Mouse (Mus musculus) heart, postnatal 0 days (tissue): ENCODE results near the gene Wdr38.

Experiments
- CTCF ChIP-seq: IDR thresholded peaks from 2 replicates; pipeline ENCODE4 v1.5.1; 2016; ENCODE audit warnings: antibody characterized with exemption, control low read depth, low read depth
- EP300 ChIP-seq: IDR thresholded peaks from 2 replicates; pipeline ENCODE4 v1.6.1; 2016; ENCODE audit warnings: antibody characterized with exemption, low read depth

- no peak for TF ChIP-seq CTCF
- TF ChIP-seq EP300 = no peak
Observed at GRCm38 (mm10) chr2:39011971-39012370, 14.7 kb downstream of the Wdr38 start.
